Mouse (Mus musculus) urinary bladder, postnatal 14 days (tissue): ENCODE data around the gene Upf3b.
A peak's percentile ranks its signal among the peaks of the same experiment; 100 is the strongest.
"Not testable (repeated sequence)": the region's sequence is repeated elsewhere in the genome, so short reads cannot be mapped to it uniquely, and the experiment has no call there.

Experiments
- DNase-seq: peaks from one replicate; pipeline ENCODE4 v3.0.0; 2021; ENCODE audit warnings: low spot score

Upf3b gene

DNA sequence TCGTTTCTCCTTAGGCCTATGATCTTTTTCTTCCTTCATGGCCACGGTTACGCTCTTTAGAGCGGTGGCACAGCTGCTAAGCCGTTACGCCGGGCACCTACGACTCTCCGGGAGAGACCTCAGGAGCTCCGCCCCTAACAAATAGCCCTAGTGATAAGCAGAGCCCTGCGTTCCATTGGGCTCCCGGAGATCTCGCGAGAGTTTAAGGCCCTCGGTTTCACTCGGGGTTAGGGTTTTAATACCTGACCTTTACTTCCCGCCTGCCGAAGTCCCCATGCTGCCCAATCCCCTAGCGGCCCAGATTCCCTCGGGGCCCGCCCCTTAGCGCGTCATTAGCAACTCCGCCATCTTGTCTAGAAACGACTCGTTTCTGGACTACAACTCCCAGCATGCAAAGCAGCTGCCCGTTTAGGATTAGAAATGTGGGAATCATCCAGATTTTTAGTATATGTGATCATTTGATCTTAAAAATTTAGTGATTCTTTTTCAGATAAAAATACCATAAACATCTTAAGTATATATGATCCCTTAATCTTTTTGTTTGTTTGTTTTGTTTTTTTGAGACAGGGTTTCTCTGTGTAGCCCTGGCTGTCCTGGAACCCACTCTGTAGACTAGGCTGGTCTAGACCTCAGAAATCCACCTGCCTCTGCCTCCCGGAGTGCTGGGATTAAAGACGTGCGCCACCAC, at the start of gene Upf3b:
Gene Upf3b (minus strand): TSS at position 130 of the 688 bp plus-strand sequence.
- DNase-seq, result peak; percentile 92

DNA sequence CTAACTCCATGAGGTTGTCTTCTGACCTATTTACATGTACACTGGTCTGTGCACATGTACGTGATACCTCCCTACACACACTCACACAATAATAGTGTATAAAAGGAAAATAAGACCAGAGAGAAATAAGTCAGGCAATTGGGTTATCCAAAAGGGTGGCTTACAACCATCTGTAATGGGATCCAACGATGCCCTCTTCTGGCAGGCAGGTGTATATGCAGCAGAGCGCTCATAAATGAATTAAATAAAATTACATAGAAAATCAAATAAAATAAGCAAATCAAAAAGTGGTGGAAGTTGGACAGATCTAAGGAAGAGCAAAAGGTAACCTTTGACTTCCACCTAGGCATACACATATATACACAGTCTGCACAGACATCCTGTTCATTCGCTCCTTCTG, 47.7 kb upstream of the Upf3b start:
- DNase-seq, result no peak

DNA sequence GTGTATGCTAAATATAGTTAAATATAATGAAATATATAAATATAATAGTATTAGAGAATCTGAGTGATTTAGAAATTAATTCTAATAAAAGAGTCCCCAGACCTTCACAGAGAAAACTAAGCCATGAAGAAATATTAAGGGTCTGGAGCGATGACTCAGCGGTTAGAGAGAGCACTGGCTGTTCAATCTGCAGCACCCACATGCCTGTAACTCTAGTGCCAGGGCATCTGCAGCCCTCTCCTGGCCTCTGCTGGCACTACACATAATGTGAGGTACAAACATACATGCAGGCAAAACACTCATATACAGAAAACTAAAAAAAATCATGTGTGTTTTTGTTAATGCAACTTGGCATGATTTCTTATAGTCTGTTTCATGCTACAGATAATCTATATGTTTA, 34.8 kb upstream of the Upf3b start:
- peak; percentile 11 for DNase-seq

DNA sequence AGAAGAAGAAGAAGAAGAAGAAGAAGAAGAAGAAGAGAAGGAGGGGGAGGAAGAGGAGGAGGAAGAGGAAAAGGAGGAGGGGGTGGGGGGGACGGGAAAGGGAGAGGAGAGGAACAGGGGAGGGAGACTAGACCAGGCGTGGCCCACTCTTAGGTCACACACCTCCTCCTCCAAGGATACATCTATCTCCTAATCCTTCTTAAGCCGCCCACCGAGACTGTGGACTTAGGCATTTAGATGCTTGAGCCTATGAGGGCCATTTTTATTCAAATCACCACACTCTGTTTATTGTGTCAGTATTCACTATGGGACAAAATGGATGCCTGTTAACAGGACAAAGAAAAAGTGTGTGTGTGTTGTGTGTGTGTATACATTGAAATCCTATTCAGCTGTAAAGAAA, 34.4 kb upstream of the Upf3b start:
- not testable (repeated sequence) for DNase-seq

DNA sequence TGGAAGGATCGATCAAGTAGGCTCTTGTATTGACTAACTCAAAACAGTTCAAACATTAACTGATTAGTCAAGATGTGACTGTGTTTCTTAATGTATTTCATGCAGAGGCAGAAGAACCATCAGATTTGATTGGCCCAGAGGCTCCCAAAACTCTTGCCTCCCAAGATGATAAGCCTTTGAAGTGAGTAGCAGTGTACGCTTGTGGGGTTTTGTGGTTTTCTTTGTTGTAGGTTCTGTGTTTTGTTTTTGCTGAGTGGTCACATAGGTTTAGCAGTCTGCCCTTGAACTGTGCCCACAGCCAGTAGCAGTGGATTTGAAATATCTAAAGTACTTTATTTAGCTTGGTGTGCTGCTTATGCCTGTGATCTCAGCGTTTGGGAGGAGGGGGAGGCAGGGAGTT, 31.6 kb upstream of the Upf3b start:
- DNase-seq, result no peak

DNA sequence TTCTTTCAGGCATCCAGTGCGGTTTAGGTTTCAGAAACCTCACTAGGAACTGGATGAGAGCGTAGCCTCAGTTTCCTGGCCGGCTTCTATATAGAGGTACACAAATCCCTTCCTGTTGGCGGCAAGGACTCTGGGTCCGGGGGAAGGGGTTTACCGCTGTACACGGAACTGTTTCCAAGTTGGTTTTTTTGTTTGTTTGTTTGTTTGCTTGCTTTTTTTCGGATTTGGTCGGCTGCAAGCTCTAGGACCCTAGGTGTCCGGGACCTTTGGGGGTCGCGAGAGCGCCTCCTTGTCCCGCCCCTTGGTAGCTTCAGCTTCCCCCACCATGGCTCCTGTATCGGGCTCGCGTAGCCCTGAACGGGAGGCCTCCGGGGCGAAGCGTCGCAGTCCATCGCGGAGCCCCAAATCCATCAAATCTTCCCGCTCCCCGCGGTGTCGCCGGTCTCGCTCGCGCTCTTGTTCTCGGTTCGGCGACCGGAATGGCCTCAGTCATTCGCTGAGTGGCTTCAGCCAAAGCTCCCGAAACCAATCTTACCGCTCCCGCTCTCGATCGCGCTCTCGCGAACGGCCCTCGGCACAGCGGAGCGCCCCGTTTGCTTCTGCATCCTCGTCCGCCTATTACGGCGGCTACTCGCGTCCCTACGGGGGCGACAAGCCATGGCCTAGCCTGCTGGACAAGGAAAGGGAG, 16.7 kb upstream of the Upf3b start, which contains the start of gene Nkap:
Gene Nkap (plus strand): TSS at position 125 of the 688 bp plus-strand sequence.
- DNase-seq, result peak; percentile 70

DNA sequence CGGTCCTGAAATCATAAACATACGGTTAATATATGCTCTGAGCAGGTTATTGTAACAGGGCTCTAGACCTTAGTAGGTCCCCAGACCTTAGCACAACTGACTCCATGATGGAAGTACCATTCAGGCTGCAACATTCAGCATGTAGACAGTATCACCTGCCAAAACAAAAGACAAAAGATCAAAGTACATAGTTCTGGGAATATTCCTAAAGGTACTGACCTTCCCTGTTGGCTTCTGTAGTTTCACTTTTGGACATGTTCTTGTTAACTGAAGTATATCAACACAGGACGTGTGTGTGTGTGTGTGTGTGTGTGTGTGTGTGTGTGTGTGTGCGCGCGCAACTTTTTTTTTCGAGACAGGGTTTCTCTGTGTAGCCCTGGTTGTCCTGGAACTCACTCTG, 15.4 kb upstream of the Upf3b start:
- no peak for DNase-seq

DNA sequence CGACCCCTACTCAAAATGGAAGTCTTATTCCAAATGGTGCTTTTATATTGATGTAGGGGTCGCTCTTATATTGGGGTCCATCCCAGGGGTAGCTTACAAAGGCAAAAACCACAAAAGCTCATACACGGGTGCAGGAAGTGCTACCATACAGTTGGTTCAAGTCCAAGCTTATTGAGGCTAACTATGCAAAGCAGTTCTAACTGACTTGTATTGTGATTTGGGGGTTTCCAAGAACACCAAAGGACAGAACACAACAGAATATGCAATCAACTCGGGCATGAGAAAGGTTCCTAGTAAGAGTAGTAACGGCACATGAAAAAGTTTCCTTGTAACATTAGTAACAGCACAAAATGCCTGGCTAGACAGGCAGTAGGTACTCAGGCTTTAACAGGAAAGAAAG, 10.1 kb upstream of the Upf3b start:
- DNase-seq, result no peak

DNA sequence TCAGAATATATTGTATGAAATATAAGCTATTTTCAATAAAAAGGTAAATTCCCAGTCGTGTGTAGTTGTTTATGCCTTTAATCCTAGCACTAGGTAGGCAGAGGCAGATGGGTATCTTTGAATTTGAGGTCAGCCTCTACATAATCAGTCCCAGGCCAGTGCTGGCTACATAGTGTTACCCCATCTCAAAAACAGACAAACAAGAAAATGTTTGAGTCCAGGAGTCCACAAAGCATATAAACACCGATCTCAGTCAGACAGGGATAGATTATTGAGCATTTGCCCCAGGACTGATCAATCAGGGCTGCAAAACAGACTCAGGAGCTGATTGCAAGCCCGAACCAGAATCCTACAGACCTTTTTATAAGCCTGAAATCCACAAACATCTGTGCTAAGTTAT, 9.5 kb upstream of the Upf3b start:
- DNase-seq, result no peak

DNA sequence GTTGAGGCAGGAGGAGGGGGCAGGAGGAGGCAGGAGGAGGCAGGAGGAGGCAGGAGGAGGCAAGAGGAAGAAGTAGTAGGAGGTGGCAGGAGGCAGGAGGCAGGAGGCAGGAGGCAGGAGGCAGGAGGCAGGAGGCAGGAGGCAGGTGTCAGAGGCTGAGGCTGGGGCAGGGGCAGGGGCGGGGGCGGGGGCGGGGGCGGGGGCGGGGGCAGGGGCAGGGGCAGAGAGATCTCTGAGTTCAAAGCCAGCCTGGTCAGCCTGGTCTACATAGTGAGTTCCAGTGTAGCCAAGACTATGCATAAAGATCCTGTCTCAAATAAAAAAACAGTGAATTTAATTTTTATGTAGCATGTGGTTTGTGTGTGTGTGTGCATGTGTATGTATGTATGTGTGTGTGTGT, 7.0 kb upstream of the Upf3b start:
- no peak for DNase-seq

DNA sequence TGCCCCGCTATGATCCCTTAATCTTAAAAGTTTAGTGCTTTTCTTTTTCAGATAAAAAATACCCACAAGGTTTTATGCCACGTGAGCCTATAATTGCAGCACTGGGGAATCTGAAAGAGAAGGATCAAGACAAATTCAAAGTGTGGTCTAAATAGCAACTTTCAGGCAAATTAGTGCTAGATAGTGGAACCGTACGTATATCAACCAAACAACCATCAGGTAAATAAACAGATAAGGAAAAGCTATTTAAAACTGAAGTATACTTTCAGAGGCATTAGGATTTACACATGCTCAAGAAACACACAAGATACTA, 715 bp upstream of the Upf3b start:
- no peak for DNase-seq

DNA sequence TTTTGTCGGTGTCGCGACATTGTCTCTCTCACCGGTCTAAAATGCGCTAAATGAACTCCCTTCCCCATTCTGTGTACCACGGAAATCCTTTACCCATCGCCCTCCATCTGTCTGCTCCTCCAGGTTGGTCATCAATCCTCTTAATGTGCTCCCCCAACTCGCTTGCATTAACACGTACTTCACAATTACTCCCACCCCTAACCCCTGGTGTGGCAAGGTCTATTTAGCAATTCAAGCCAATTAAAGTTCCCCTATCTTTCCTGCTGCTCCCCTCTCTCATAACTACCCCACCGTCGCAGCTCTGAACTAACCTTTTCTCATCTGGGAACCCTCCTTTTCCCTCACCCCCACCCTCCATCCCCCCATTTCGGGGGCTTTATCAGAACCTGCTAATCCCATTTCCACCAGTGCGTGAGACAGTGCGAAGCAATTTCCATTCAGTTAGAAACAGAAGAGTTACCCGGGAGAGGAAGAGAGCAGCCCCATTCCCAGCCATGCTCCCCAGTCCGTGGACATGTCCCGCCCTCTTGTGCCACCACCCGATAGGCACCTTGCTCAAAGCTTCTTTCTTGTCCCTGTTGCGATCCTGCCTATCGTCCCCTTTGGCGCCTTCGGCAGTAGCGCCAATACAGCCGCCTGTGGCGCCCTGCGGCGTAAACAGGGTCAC, 463 bp downstream of the Upf3b start:
- DNase-seq, result no peak

DNA sequence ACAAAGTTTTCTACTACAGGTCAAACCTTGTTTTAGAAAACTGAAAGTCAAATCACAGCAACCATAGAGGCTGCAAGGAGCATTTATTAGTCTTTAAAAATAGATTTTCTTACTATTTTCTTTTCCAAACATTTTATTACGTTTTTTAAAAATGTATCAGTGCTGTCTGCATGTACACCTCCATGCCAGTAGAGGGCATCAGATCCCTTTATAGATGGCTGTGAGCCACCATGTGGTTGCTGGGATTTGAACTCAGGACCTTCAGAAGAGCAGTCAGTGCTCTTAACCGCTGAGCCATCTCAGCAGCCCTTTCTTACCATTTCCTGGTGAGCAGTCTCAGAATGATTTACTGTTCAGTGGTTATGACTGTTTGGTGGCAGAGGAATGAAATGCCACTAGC, 6.3 kb downstream of the Upf3b start:
- no peak for DNase-seq

DNA sequence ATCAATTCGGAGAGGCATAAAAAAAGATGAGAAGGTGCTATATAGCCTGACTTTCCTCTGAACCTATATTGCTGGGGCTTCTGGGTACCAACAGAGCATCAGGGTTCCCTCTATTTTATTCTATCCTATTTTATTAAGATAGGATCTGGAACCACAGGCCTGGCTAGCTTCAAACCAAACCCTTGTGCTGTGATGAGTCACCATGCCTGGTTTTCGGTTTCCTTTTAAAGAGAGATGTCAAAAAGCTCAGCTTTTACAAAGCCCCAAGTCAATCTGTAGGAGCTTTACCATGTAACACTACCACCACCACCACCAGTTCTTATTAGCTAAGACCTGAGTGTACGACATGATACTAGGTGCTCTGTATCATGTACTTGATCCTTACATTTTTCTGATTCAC, 11.4 kb downstream of the Upf3b start:
- no peak for DNase-seq

DNA sequence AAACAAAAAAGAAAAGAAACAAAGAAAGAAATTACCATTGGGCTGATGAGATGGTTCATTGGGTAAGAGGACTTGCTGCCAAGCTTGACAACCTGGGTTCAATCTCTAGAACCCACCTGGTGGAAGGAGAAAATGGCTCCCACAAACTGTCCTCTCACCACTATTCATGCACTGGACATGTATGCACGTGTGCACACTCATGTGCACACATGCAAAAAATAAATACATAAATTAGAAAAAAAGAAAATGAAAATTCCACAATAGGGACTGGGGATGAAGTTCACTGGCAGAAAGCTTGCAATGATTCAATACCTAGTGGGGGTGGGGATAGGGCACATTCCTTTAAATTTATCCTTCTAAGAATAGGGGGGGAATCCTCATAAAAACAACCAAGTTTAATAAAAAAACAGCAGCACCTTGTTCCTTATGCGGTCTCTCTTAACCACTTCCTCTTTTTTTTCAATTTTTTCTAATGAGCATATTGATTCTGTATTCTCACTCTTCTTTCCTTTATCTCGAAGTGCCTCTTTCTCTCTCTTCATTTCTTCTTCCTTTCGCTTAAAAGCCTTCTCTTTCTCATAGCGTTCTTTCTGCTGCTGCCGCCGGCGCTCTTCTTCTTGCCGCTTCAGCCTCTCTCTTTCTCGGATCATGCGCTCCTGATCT, 14.9 kb downstream of the Upf3b start:
- DNase-seq, result no peak

DNA sequence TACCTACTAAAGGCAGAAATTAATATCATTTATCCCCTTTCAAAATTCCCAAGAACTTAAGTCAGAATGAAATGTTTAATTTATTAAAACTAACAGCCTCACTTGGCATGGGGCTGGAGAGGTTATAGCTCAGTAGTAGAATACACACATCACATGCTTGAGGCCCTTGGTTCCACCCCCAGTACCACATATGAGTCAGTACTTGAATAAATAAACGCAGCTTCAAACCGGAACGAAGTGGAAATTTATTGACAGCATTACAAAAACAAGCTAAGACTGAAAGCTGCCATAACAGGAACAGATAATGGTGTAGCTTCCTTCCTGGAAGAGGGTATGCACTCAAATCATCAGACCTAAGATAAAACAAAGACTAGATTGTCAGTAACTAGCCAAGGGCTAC, 18.7 kb downstream of the Upf3b start:
- DNase-seq, result no peak

DNA sequence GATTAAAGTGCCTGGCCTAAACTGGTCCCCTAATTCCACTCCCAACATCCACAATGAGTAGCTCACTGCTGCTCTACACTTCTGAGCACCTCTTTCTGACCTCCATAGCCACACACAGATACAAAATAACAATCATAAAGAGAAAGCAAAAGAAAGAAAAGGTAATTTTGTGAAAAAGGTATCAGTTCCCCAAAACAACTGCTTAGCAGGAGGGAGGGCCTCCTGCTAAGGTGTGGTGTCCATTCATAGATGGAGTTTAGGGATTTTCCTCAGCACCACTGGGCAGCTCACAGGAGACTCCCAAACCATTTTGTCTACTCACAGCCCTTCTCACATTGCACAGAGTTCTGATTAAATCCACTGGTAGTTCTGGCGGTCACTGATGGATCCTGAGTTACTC, 21.3 kb downstream of the Upf3b start:
- DNase-seq, result no peak

DNA sequence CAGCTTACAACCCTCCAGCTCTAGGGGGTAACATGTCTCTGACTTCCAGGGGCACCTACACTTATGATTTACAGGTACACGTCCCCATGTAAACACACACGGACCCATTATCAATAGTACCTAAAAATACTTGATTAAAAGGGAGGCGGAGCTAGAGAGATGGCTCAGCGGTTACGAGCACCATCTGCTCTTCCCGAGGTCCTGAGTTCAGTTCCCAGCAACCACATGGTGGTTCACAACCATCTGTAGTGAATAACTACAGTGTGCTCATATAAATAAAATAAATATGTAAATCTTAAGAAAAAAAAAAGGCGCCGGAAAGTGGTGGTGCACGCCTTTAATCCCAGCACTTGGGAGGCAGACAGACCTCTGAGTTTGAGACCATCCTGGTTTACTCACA, 24.5 kb downstream of the Upf3b start:
- no peak for DNase-seq

DNA sequence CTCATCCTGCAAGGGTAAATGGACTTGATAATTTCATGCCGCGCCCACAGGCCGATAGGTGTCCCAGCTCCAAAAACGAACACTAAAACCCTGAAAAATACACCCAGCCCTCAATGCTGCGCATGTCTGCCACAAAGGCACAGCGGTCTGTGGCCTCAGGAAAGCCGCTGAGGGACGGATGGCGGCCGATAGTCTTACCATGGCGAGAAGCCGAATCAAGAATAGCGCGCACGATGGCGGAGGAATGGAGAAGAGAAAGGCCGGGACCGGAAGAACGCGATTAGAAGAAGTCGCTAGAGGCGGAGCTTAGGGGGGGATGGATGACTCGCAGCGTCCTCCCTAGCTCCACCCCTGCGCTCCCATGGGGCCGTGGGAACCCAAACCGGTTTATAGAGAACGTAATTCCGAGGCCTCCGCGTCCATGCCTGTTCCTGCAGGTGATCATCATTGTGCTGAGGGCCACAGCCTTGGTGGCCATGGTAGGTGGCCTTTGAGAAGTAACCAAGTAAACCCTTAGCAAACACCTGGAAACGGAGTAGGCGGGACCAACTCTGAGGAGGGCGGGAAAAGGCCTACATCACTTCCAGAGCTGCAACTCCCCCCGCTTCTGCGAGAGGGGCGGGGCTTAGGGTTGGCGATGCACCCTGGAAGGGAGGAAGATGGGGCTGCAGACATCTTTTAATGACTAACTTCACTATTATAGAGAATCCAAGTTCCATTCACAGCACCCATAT, 25.0 kb downstream of the Upf3b start, which contains the start of gene Rpl39:
Gene Rpl39 (minus strand): TSS at position 476 of the 734 bp plus-strand sequence.
- peak; percentile 86 for DNase-seq

DNA sequence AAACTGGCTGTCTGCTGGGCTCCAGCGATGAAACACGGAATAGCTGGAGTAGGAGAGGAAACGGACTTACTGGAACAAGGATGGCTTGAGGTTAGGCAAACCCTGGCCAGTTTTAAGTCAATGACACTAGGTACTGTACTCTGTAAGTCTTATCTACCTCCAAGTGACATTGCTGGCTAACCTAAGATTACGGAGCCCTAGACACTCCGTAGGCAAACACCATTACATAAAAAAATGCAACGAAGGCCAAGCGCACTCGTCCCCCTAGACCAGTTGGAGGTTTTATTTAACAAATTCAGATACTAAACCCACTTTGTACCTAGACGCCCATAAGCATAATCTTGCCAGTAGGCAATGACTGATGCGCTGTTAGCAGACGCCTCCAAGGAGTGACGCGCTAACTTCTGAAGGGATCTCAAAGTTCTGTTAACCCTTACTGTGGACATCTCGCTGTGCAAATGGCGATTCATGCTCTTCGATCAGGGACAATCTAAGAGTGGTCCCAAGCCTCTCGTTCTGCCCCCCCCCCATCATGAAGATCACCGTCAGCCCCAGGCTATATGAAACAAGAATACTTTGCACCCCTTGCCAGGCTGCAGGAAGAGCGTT, 25.7 kb downstream of the Upf3b start:
- no peak for DNase-seq

DNA sequence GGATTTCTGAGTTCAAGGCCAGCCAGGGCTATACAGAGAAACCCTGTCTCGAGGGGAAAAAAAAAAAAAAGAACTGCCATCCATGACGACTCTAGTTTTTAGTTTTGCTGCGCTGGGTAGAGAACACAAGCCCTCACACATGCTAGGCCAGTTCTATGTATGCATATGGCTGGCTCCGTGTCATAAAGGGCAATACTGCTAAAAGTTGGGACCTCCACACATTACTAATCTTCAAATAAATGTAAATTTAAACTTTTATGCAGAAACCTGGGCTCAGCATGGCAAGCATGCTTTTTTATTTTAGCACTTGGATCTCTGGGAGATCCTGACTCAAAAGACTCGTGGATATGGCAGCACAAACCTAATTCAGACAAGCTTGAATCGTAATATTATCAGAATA, 28.9 kb downstream of the Upf3b start:
- no peak for DNase-seq

DNA sequence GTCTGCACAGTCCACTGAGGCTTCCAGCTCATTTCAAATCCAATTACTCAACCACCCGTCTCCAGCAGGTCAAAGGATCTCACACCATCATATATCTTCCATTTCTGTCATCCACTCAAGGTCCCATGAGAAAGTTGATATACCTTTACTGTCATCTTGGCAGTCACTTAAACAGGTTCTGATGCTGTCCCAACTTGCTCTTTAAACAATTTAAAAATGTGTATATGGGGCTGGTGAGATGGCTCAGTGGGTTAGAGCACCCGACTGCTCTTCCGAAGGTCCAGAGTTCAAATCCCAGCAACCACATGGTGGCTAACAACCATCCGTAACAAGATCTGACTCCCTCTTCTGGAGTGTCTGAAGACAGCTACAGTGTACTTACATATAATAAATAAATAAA, 29.8 kb downstream of the Upf3b start:
- DNase-seq, result not testable (repeated sequence)
